Mouse (Mus musculus): ENCODE results near the gene Tcf7l2.

Gene Tcf7l2

GRCm38 (mm10) chr19:55797834-55798233 lies 56.2 kb downstream of the Tcf7l2 start:
- DNase-seq = no peak

GRCm38 (mm10) chr19:55799411-55799810 lies 57.8 kb downstream of the Tcf7l2 start:
- no peak for DNase-seq

- no peak for DNase-seq
Observed at GRCm38 (mm10) chr19:55800059-55800458, 58.4 kb downstream of the Tcf7l2 start.

GRCm38 (mm10) chr19:55803121-55803520 lies 61.5 kb downstream of the Tcf7l2 start:
- DNase-seq = no peak

- no peak for DNase-seq
Observed at GRCm38 (mm10) chr19:55803797-55804196, 62.2 kb downstream of the Tcf7l2 start.

GRCm38 (mm10) chr19:55804795-55805194 lies 63.2 kb downstream of the Tcf7l2 start:
- DNase-seq = no peak

- no peak for DNase-seq
Observed at GRCm38 (mm10) chr19:55806434-55807193, 65.0 kb downstream of the Tcf7l2 start.

- DNase-seq = no peak
Observed at GRCm38 (mm10) chr19:55807194-55808053, 65.8 kb downstream of the Tcf7l2 start.

- DNase-seq = no peak
Observed at GRCm38 (mm10) chr19:55808304-55808703, 66.7 kb downstream of the Tcf7l2 start.

DNA sequence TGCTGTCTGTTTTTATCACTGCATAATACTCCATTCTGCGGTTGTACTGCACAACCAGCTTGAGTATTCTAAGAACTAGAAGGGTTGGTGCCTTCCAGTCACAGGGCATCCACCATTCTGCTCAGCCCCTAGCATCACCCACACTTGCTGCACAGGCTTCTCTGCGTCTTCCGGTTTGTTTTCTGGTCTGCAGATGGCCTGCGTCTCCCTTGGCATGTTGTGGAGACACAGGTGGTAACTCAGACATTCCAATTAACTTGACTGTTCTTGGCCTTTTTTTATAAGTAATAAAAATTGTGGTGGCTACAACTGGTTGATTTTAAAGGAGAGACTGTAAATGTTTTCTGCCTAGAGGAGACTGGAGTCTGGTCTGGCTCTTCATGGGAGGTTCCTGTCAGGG lies 67.9 kb downstream of the Tcf7l2 start:
- no peak for DNase-seq

DNA sequence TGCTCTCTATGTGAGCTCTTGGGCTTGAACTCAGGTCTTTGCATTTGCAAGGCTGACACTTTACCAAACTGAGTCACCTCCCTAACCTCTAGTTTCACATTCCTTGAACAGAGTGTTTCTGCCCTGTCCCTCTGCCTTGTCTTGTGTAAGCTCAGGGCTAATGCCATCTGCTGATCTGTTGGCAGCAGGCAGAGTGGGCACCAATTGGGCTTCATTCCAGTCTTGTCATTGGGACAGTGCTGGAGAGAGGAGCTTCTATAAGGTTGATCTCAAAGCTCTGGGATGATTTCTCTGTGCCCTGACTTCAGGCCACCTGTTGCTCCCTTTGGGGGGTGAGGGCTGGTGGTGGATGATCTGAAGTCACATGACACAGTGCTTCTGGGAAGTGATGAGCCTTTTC lies 70.6 kb downstream of the Tcf7l2 start:
- DNase-seq = no peak

GRCm38 (mm10) chr19:55815010-55815790 lies 73.6 kb downstream of the Tcf7l2 start:
- no peak for DNase-seq

GRCm38 (mm10) chr19:55816974-55817373 lies 75.4 kb downstream of the Tcf7l2 start:
- DNase-seq = no peak

GRCm38 (mm10) chr19:55820202-55820601 lies 78.6 kb downstream of the Tcf7l2 start:
- DNase-seq = no peak

DNA sequence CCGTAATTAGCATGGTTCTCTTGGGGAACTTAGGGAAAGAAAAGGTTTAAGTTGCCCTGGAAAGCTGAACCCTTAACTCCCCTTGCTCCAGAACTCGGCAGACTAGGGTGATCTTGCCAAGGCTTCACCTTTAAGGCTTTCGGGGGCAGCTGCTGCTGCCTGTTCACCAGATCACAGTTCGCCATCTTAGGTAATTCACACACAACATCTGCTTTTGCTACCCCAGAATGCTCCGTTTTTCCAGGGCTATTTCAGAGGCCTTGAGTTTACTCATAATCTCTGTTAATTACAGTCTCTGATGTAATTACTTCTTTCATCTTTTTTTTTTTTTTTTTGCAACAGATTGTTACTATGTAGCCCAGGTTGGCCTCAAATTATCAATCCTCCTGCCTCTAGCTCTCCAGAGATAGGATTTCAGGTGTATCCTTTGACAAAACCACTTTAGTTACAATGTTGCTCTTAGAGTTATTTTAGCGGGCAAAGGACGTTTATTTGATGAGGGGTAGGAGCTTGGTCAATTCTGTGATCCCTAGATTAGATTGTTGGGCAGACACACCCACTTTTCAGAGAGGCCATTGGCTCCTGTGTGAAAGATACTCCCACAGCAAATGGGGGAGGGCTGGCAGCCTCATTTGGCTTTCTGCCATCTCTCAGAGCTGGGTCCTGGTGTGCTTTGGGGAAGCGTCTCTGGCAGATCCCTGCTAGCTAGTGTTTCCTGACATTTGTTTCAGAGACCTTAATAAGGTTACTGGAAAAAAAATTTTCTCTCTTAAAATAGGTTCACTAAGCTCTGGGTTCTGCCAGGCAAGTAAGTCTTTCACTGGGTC lies 83.6 kb downstream of the Tcf7l2 start:
- DNase-seq = no peak

GRCm38 (mm10) chr19:55825951-55826507 lies 84.4 kb downstream of the Tcf7l2 start:
- DNase-seq = no peak

DNA sequence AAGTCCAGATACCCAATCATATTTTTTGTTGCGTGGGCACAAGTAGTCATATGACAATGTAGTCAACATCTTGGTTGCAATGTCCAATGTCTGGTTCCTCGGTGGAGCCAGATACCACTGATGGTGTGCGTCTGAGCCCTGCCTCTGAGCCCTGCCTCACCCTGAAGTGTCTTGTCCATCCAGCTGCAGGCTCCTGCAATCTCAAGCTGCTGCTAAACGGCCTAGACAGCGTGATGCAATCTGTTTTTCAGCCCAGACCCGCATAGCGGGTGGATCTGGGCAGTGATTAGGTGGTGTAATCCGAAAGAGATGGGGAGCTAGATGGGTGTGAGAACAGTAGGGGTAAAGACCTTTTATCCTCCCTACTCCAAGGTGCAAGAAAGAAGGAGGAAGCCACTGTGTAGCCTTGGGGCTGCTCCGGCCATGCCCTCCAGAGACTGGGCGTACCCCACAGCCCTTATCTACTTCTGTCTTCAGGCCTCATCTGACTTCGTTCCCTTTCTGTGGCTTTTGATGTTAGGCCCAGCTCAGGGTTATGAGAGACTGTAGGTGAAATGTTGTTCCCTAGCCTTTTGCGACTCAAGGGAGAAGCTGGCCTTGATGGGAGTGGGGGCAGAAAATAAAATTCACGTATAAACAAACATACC lies 86.1 kb downstream of the Tcf7l2 start:
- no peak for DNase-seq

DNA sequence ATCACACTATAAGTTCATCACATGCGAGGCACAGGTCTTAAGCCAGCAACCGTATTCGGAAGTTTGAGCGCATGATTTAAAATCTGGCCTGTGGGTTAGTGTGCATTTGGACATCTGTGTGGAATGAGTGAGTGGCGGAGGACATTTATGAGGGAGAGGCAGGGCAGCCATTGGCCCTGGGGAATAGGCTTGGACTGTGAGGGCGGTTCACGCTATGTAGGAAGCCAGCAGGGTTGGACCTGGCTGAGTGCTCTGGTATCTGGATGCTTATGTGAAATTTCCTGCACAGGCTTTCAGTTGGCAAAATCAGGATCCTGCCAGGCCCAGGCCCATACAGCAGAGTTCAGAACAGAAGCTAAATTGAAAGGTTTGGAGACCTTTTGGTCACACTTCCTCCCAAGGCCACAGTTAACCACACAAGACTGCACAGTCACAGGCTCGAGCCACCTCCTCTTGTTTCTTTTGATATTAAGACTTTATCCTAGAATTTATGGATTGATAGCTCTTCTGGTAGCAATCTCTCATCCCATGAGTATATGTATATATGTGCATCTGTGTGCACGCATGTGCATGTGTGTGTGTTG lies 89.4 kb downstream of the Tcf7l2 start:
- DNase-seq = no peak

GRCm38 (mm10) chr19:55832122-55832521 lies 90.5 kb downstream of the Tcf7l2 start:
- DNase-seq = no peak

GRCm38 (mm10) chr19:55833807-55834385 lies 92.3 kb downstream of the Tcf7l2 start:
- no peak for DNase-seq

All from cerebellum, adult 8-10 months (tissue).